Mouse (Mus musculus) retina, adult 2 months (tissue): Measurements from ENCODE around the gene Plcb1.

Experiments used
- DNase-seq: peaks from one replicate; pipeline ENCODE4 v3.0.0-alpha.2; 2012; ENCODE audit warnings: low read depth, low spot score

The Plcb1 gene

DNA sequence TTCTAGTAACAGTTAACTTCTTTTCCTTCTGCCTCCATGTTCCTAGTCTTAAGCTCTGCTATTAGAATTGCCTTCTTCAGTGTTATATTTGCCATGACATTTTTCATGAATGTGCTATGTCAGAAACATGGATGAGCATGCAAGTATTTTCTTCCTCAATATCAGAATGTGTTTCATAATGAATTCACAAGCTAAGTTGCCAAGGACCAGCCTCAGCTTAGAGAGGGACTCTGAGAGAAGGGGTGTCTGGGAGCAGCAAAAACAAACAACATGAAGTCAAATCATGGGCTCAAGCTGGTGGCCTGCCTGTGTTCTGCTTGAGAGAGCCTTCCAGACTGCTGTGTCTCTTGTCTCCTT is 718.1 kb downstream of the Plcb1 start:
- no peak for DNase-seq

DNA sequence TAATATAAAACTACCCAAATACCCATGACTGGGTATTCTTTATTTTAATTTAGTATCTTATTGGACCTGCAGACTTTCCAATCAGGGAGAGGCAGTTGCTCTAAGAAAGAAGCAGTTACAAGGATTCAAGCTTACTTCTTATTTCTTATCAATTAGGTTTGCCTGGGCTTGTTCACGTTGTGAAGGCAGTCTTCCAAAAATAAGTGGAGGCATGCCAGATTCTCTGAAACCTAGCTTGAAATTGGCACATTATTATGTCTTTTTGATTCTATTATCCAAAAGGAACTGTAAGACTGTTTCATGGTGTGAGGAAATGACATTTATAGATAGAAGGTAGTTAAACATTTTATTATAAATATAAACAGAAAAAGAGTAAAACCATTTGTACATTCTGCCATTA is 721.2 kb downstream of the Plcb1 start:
- DNase-seq, result no peak

- DNase-seq, result no peak
Measured at GRCm38 (mm10) chr2:135518956-135519355, 733.1 kb downstream of the Plcb1 start.
